Mouse (Mus musculus) left cerebral cortex, adult 18-20 months (tissue): ENCODE results near the gene Med12l. TPM values are rescaled to one million over a fixed set of nuclear protein-coding genes. Genes with fewer than 3 reads are reported as not detected.

Source experiments
- DNase-seq, 2 experiments: peaks; one replicate each; pipeline ENCODE4 v3.0.0; 2021 to 2022; ENCODE audit warnings: low spot score in 2 of 2, mixed read lengths in 1 of 2
- long read RNA-seq, 2 experiments: library from polyadenylated mRNA; stranded (forward); transcript quantifications; one replicate each; pipeline ENCODE4 v2.0.0; 2021
- total RNA-seq, 2 experiments: library from RNA; stranded (reverse); gene quantifications; 2 replicates each; pipeline ENCODE4 v1.2.3; 2021

Med12l gene
- total RNA-seq = 10 to 100 TPM; 49.0 to 51.5 TPM
- long read RNA-seq, experiment 1, partial matches to known transcripts = 1 of 6 reads
- long read RNA-seq, experiment 1, other reads (novel, unspliced or antisense) = 5 of 6 reads
- long read RNA-seq, experiment 2, partial matches to known transcripts = 3 of 5 reads
- long read RNA-seq, experiment 2, other reads (novel, unspliced or antisense) = 2 of 5 reads

DNA sequence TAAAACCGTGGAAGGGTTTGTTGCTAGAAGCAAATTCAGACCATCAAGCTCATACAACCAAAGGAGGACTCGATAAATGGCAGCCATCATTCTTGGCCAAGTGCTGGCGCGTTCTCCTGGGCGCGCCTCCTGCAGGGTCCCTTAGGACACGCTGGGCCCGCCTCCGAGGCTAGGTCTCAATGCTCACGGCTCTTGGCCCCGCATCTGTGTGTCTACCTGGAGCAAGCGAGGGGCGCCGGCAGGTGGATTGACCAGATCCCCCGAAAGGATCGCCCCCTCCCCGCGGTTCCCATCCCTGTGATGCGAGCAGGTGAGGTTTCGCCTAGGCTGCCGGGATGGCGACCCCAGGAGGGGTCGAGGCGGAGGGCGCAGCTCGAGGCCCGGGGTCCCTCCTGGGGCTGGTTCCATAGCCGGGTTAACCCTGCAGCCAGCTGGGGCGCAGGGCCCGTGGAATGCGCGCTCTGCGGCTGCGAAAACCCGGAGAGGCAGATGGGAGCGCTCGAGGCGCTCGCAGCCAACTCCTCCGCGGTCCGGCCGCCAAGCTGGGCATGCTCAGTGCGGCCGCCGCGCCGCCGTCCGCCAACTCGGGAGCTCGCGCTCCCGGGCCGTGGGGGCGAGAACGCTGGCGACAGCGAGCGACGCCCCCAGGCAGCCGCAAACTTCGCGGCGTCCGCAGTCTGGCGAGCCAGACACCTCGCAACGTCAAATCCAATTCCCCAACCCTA is at the start of gene Med12l:
Gene Med12l (plus strand): TSS at position 555 of the 725 bp plus-strand sequence.
- DNase-seq = peak; percentile 80 to 91

DNA sequence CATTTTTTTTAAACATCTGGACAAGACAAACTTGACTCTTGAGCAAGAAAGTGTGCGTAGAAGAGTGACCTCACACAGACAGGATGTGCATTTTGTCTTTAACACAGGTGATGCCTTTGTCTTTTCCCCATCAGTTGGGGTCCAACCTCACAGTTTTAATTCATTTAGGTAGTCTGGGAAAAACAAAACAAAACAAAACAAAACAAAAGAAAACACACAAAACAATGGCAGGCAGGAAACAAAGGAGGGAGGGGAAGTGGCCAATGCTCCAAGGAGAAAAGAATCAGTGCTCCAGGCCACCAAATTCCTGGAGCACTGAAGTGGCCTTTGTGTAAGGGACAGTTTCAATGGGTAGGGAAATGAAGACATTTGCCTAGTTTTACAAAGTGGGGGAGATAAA is 44.5 kb upstream of the Med12l start:
- DNase-seq = no peak

GRCm38 (mm10) chr3:58977413-58977812 is 28.2 kb upstream of the Med12l start:
- no peak for DNase-seq

GRCm38 (mm10) chr3:58977906-58978622 is 27.6 kb upstream of the Med12l start:
- DNase-seq = no peak

- no peak for DNase-seq
These were observed 25.0 kb upstream of the Med12l start for GRCm38 (mm10) chr3:58980579-58980978.

- DNase-seq = peak; percentile 71 to 82
These were observed 22.5 kb upstream of the Med12l start for GRCm38 (mm10) chr3:58982896-58983837.

GRCm38 (mm10) chr3:58983838-58984598 is 21.6 kb upstream of the Med12l start:
- no peak for DNase-seq

DNA sequence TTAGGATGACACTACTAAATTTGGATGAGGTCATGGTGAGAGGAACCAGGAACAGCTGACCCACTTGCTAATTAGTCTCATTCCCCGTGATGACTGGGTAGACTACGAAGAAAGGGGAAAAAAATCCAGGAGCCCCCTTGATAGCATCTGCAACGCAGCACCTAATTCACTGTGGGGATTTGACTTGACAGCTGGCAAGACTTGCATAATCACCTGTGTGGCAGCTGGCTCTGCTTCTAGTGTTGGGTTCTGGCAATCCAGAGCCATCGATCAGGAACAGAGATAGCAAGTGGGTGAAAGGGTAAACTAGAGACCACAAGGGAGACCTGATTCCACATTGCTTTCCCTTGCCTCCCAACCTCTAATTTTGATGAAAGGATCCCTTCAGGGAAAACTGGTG is 19.8 kb upstream of the Med12l start:
- DNase-seq = no peak

DNA sequence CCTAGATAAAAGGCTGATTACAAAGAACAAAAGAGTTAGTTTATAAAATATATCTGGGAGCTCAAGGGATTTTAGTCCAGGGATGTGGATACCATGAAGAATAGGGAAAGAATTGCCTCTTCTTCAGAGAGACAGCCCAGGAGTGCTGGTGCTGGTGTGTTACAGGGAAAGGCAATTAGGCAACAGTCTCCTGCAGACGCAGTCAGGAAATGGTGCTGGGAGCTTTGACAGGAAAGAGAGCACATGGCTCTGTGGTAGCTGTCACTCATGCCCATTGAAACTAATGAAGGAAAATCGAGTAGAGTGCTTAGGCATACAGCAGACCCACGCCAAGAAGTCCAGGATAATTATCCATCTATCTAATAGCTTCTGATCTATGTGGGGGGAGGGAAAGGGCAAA is 16.3 kb upstream of the Med12l start:
- no peak for DNase-seq

DNA sequence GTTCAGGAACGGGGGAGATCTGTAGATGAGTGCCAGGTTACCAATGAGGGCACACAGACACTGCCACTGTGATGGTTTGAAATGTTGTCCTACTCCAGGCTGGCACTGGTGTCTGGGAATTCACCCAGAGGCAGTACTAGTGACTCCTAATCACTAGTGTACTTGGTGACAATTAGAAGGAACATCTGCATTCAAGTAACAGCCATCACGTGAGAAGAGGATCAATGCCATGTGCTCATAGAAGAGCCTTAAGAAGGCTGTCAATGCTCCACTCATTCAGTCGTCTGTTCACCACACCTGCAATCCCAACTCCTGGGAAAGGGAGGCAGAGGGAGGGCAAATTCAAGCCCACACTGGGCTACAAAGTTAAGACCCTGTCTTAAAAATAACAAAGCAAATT is 15.1 kb upstream of the Med12l start:
- no peak for DNase-seq

- no peak for DNase-seq
These were observed 13.5 kb upstream of the Med12l start for GRCm38 (mm10) chr3:58992122-58992521.

DNA sequence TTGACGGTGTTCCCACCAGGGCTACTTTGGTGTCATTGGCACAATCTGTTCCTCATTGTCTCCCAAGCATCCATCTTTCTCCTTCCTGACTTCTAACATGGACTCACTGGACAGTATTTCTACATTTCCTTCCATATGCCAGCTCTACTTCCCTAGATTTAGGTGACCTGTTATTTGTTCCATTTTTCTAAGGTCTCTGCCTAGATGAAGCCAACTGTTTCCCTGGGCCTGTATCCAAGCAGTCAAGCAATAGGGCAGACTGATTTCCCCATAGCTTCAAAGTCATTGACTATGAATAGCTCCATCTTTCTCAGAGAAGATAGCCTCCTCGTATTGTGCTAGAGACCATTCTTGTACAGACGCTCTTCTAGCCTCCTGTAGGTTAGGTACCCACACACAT is 12.0 kb upstream of the Med12l start:
- no peak for DNase-seq

DNA sequence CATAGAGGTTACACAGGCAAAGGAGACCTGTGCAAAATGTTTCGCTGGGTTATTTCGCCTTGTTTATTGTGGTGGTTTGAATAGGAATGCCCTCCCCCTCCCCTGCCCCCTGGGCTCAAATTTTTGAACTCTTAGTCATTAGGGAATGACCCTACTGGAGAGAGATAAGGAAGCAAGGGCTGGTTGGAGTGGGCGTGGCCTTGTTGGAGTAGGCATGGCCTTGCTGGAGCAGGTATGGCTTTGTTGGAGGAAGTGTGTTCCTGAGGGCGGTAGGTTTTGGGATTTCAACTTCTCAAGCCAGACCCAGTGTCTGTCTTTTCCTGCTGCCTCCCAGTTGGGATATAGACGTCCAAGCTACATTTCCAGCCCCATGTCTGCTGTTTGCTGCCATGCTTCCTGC is 1.9 kb upstream of the Med12l start:
- no peak for DNase-seq

DNA sequence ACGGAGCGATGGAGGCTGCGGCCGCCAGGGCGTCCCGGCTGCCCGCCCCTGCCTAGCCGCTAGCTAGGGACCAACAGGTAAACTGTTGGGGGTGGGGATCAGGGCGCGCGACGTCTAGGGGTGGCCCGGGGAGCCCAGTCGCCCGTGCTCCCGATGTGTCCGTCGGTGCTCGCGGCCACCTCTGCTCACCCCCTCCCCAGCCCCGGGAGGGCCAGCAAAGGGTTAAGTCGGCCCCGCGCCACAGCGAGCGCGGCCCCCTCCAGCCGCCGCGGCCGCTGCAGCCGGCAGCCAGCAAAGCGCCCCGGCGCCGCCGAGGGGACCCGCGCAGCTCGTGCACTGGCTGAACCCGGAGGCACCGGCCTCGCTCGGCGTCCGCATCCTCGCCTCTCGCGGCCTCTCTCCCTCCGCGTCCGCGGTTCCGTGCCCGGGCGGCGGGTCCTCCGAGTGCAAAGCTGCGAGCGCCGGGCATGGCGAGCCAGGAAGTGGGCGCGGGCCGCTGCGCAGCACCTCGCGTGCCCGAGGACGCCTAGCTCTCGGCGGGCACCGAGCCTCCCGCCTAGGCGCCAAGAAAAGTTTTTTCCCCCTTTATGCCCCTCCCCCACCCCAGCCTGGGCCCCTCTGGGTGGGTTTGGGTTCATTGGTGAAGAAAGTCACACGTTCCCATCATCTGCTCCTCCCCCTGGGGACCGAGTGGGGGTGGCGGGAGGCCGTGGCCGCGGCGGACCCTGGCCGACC is 538 bp downstream of the Med12l start:
- DNase-seq = peak; percentile 26 to 51

- DNase-seq = peak; percentile 67 to 82
These were observed 1.3 kb downstream of the Med12l start for GRCm38 (mm10) chr3:59006731-59007441.

GRCm38 (mm10) chr3:59010276-59010675 is 4.7 kb downstream of the Med12l start:
- DNase-seq = no peak

DNA sequence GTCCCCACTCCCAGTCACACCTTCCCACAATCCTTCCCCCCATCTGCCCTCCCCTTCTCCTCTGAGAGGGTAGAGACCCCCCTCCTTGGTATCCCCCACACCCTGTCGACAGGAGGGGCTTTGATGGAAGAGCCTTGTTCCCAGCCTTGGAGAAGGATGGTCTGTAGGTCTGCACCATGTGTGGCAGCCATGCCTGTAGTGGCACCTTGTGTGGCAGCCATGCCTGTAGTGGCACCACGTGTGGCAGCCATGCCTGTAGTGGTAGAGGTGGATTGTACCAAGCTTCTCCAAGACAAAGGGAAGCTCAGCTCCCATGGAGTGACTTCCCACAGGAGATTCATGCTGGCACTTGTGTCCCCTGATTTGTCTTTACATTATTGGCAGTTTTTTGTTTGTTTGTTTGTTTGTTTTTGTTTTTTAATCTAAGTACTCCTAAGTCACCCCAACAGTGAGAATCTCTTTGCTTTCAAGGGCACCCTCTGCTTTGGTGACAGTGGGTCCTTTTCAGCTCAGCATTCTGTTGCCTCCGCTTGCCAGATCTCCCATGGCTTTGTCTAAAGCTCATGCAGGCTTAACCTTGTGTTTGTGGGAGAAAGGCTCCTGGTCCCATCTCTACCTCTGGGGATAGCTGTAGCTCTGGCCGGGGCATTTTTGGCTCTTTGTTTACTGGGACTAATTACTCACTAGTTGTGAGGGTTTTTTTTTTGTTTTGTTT is 10.2 kb downstream of the Med12l start:
- no peak for DNase-seq

- DNase-seq = no peak
These were observed 10.9 kb downstream of the Med12l start for GRCm38 (mm10) chr3:59016501-59016900.
